Mouse (Mus musculus) bone marrow, adult 2 months (tissue): Measurements from ENCODE around the gene Cnih2.

ENCODE experiments used
- CTCF ChIP-seq: fragments of 200-500 bp; IDR thresholded peaks from 2 replicates; pipeline ENCODE4 v1.5.1; 2011; ENCODE audit warnings: low read length, control low read depth; ENCODE audit not compliant: control insufficient read depth, insufficient read depth
- POLR2A ChIP-seq: fragments of 200-500 bp; IDR thresholded peaks from 2 replicates; pipeline ENCODE4 v1.6.1; 2011; ENCODE audit warnings: low read depth, mild to moderate bottlenecking, control low read depth, low read length, borderline replicate concordance; ENCODE audit not compliant: control insufficient read depth

GRCm38 (mm10) chr19:5052853-5053252, 45.5 kb downstream of the Cnih2 start:
- no peak for TF ChIP-seq CTCF
- TF ChIP-seq POLR2A, result no peak
